Mouse (Mus musculus): ENCODE data around the gene Hlcs.

Hlcs gene

GRCm38 (mm10) chr16:94241126-94241525 lies 72.2 kb downstream of the Hlcs start:
- DNase-seq, result no peak

- DNase-seq, result no peak
Measured at GRCm38 (mm10) chr16:94240190-94240589, 73.2 kb downstream of the Hlcs start.

GRCm38 (mm10) chr16:94239567-94239966 lies 73.8 kb downstream of the Hlcs start:
- DNase-seq, result no peak

DNA sequence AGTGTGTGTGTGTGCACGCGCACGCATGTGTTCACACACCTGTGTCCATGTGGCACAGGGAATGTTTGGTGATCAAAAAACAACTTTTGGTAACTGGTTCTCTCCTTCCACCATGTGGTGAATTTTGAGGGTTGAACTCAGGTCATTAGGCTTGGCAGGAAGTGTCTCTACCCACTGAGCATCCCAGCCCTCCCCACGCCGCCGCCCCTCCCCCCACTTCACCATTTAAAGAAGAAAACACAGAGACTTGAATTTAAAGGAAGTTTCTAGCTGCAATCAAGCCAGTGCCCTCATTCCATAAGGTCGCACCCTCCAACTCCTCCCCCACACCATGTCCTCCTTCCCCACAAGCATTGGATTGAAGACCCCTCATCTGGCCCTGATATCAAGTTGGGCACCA lies 74.2 kb downstream of the Hlcs start:
- no peak for DNase-seq

- DNase-seq, result no peak
Measured at GRCm38 (mm10) chr16:94237130-94237484, 76.3 kb downstream of the Hlcs start.

- DNase-seq, result no peak
Measured at GRCm38 (mm10) chr16:94236226-94237129, 76.9 kb downstream of the Hlcs start.

GRCm38 (mm10) chr16:94235718-94236117 lies 77.7 kb downstream of the Hlcs start:
- no peak for DNase-seq

DNA sequence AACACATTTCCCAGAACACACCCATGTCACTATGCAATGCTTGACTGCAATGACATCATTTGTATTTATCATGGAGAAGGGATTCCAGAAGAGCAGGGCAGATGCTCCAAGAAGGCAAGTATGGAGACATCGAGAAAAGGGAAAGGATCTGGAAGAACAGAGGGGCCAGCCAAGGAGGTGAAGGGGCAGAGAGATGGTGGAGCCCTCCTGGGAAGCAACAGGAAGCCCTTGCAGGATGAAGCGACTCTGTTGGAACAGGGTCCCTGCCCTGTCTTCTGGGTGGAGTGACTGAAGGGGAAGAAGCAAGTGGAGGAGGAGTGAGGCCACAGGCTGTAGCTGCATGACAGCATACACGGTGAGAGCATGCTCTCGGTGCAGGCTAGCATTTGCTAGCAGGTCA lies 79.2 kb downstream of the Hlcs start:
- no peak for DNase-seq

- no peak for DNase-seq
Measured at GRCm38 (mm10) chr16:94230909-94231575, 82.3 kb downstream of the Hlcs start.

DNA sequence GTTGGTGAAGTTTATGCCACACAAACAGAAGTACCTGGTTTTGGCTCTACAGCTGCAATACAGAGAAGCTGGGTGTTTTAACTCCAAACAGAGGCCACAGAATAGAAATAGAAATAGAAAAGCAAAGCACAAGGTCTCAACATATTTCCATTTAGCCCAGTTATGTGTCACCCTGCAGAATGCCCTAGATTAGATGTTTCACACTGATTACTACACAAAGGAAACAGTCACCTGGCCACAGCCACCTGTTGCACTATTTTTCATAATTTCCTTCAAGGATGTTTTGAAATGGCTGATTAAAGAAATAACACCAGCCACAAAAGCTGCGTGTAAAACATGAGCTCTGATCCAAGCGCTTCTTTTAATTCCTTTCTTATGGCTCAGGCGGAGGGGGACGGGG lies 82.9 kb downstream of the Hlcs start:
- no peak for DNase-seq

DNA sequence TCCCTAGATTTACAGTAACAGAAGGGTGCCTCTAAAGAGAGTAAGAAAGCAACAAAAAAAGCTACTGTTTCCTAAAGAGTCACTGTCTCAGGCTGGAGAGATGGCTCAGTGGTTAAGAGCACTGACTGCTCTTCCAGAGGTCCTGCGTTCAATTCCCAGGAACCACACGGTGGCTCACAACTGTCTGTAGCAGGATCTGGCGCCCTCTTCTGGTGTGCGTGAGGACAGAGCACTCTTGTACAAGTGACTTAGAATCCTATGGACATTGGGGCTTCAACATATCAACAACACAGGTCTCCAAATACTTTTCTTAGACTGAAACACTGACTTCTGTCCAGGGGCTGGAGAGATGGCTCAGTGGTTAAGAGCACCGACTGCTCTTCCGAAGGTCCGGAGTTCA lies 83.5 kb downstream of the Hlcs start:
- DNase-seq, result no peak

DNA sequence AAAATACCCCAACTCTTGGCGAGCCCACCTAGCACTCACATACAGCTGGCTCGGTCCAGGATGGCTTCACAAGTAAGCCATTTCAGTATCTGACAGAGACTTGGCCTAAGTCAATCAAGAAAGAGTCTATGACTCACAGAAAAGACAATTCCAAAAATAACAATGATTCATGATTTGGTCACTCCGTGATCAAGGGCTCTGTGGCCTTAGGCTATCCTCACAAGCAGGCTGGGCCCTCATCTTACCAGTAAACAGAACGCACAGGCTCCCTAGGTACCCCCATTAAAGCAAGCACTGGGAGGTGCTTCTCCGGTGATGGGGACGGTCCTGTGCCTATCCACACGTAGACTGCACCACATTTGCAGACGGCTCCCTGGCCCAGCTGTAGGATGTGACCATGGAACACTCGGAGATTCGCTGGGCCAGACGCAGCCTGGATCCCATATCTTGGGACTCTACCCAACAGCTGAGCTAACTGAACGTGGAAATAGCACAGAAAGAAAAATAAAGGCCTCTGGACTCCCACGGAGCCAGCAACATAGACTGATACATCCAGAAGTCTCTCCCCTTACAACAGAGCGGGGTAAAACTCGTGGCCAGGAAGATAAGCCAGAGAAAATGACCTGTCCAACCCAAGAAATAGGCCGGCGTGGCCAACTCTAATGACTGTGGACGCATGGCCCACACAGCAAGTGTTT lies 84.4 kb downstream of the Hlcs start:
- no peak for DNase-seq

- no peak for DNase-seq
Measured at GRCm38 (mm10) chr16:94227328-94228018, 85.9 kb downstream of the Hlcs start.

- DNase-seq, result no peak
Measured at GRCm38 (mm10) chr16:94223363-94223720, 90.0 kb downstream of the Hlcs start.

GRCm38 (mm10) chr16:94222646-94223362 lies 90.6 kb downstream of the Hlcs start:
- DNase-seq, result no peak

DNA sequence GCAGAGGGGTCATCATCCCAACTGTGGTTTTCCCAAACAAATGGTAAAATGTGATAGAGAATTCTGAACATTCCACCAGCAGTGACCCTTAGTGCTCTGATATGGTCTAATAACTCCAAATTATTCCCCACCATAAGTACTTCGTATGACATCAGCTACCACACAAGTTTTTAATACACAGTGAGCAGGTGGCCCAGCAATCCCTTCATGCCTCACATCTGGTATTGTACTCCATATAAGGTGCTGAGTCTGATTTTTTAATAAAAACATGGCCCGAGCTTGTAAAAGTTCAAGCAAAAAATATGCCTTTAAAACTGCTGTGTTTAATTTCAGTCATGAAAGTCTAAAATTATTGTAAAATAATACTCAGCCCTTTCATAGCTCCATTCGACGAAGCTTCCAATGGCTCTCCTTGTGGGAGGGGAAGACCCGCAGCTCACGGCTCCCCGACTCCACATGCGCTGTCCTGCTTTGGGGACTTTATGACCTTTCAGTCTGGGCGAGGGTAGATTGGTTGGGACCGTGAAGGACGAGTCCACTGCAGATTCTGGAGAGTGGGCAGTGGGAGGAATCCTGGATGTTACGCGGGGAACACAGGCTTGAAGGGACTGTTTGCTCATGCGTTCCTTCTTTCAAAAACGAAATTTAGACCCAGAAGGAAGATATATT lies 102.5 kb downstream of the Hlcs start:
- no peak for DNase-seq

- no peak for DNase-seq
Measured at GRCm38 (mm10) chr16:94209626-94210025, 103.7 kb downstream of the Hlcs start.

DNA sequence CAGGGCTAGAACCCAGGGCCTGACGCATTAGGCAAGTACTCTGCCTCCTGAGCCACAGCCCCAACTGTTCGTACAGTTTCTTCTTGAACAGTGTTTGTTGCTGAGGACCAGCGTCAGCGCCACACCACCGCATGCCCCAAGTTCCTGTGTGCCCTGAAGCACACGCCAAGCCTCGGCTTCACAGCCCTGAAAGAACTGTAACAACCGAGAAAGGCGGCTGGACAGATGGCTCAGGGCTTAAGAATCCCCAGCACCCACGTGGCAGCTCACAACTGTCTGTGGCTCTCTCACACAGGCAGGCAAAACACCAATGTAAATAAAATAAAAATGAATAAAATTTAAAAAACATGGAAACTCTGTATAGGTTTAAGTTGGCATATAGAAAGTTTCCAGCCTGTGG lies 104.5 kb downstream of the Hlcs start:
- DNase-seq, result no peak

DNA sequence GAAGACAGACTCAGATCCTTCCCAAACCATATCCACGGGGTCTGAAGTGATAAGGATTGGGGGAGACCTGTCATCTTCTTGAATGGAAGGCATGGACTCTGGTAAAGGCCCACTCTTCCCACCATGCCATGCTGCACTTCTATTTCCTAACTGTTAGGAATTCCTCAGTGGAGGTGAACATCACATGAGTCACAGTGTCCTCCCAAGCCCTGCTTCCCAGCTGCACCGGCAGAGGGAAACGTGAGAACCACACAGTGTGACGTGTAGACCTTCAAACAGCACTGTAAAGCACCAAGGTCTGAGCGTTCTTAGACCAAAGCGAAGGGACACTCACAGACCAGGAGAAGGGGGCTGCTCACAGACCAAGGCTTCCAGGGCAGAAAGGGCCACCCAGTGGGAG lies 105.2 kb downstream of the Hlcs start:
- DNase-seq, result no peak

GRCm38 (mm10) chr16:94205528-94206484 lies 107.6 kb downstream of the Hlcs start:
- no peak for DNase-seq

GRCm38 (mm10) chr16:94201387-94201786 lies 112.0 kb downstream of the Hlcs start:
- no peak for DNase-seq

Data from lung, postnatal 10 days (tissue).